Mouse (Mus musculus) hematopoietic stem cell, adult 5-6 weeks (primary cell): Measurements from ENCODE around the gene Chml. TPM values are rescaled to one million over a fixed set of nuclear protein-coding genes. Genes with fewer than 3 reads are reported as not detected.

Experiments used
- ATAC-seq, 2 experiments: fragments of 125-278 bp in 1 of 2; replicated peaks in 1 of 2; 2 replicates each; pipeline ENCODE4 v1.8.0; 2016 to 2017; ENCODE audit warnings: inconsistent platforms in 2 of 2, mild to moderate bottlenecking in 2 of 2, moderate number of reproducible peaks in 2 of 2, low read depth in 1 of 2, moderate TSS enrichment in 1 of 2; ENCODE audit not compliant: low FRiP score in 2 of 2, poor library complexity in 2 of 2, severe bottlenecking in 2 of 2, insufficient read depth in 1 of 2, low TSS enrichment in 1 of 2
- total RNA-seq: library from RNA; stranded (forward); fragments of 172-1452, 232-1000 nt; gene quantifications from 2 replicates; pipeline ENCODE4 v1.2.3, GENCODE M21; 2017

Chml gene
- 10.2 and 11.0 TPM in 2 replicates for total RNA-seq

- peak; percentile 91 to 93 for ATAC-seq
Measured at GRCm38 (mm10) chr1:175692246-175692996, at the start of gene Chml, which contains the start of gene Opn3. Chml (minus strand) TSS chr1:175692901. Opn3 (minus strand) TSS chr1:175692776.

- no peak for ATAC-seq
Measured at GRCm38 (mm10) chr1:175725771-175726170, 33.1 kb upstream of the Chml start.

- no peak for ATAC-seq
Measured at GRCm38 (mm10) chr1:175716832-175717231, 24.1 kb upstream of the Chml start.

- ATAC-seq, result no peak
Measured at GRCm38 (mm10) chr1:175712338-175712909, 19.7 kb upstream of the Chml start.

GRCm38 (mm10) chr1:175708013-175708412 is 15.3 kb upstream of the Chml start:
- ATAC-seq, result no peak

GRCm38 (mm10) chr1:175707599-175707998 is 14.9 kb upstream of the Chml start:
- ATAC-seq, result no peak

- no peak for ATAC-seq
Measured at GRCm38 (mm10) chr1:175701145-175701544, 8.4 kb upstream of the Chml start.

- ATAC-seq, result peak in 1 of 2 experiments; percentile 51; a peak in 1 of 4 replicates
Measured at GRCm38 (mm10) chr1:175699796-175700195, 7.1 kb upstream of the Chml start.

GRCm38 (mm10) chr1:175699375-175699774 is 6.7 kb upstream of the Chml start:
- ATAC-seq, result no peak

GRCm38 (mm10) chr1:175698293-175698692 is 5.6 kb upstream of the Chml start, which contains the start of gene Wdr64:
Wdr64 (plus strand) TSS chr1:175698593.
- ATAC-seq, result no peak

- ATAC-seq, result peak; percentile 15 to 23; a peak in 2 of 4 replicates
Measured at GRCm38 (mm10) chr1:175693429-175693960, 794 bp upstream of the Chml start.

- ATAC-seq, result no peak; a peak in 1 of 4 replicates
Measured at GRCm38 (mm10) chr1:175692997-175693361, 278 bp upstream of the Chml start.

GRCm38 (mm10) chr1:175691686-175692245 is 935 bp downstream of the Chml start:
- no peak for ATAC-seq

GRCm38 (mm10) chr1:175680995-175681394 is 11.7 kb downstream of the Chml start:
- ATAC-seq, result no peak

GRCm38 (mm10) chr1:175677459-175677858 is 15.2 kb downstream of the Chml start:
- no peak for ATAC-seq

GRCm38 (mm10) chr1:175675116-175675515 is 17.6 kb downstream of the Chml start:
- no peak for ATAC-seq

GRCm38 (mm10) chr1:175673563-175674325 is 19.0 kb downstream of the Chml start:
- no peak for ATAC-seq
